Mouse (Mus musculus): Measurements from ENCODE around the gene Cyp2j9.
"Not testable (repeated sequence)": the region's sequence is repeated elsewhere in the genome, so short reads cannot be mapped to it uniquely, and the experiment has no call there.

Gene Cyp2j9

GRCm38 (mm10) chr4:96590911-96591790 is at the start of gene Cyp2j9:
Cyp2j9 (minus strand) TSS chr4:96591578.
- in situ Hi-C loops (cut with MboI, MseI): no loop called here

DNA sequence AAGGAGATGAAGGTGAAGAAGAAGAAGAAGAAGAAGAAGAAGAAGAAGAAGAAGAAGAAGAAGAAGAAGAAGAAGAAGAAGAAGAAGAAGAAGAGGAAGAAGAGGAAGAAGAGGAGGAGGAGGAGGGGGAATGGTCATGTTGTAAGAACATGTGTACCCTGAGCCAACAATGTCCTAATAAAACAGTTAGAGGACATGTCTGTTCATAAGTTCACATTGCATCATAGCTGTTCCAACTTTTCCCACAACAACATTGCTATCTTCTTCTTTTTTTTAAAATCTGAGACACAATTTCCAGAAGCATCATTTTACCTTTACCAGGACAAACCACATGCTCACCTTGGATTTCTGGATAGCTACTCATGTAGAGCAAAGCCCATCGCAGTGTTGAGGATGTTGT is 44.1 kb upstream of the Cyp2j9 start:
- in situ Hi-C loops (cut with MboI, MseI): no loop called here

- in situ Hi-C loops (cut with MboI, MseI): no loop called here
Observed at GRCm38 (mm10) chr4:96622474-96622873, 31.1 kb upstream of the Cyp2j9 start.

DNA sequence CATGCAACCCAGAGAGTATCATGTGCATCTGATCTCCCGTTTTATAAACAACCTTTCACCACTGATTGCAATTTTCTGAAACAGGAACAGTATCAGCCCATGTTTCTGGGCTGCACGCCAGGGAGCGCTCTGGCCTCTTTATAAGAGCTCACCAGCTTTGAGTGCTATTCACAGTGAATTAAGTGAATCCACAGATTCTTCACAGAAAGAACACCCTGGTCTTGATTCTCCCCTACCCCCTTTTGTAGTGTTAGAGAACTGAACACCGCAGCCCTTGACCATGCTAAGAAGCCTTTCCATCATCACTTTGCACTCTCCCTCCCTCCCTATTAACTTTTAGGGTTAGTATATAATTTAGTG is 393 bp upstream of the Cyp2j9 start:
- in situ Hi-C loops (cut with MboI, MseI): no loop called here

GRCm38 (mm10) chr4:96581425-96582088 is 9.8 kb downstream of the Cyp2j9 start:
- in situ Hi-C loops (cut with MboI, MseI): no loop called here

GRCm38 (mm10) chr4:96580351-96580750 is 11.0 kb downstream of the Cyp2j9 start:
- in situ Hi-C loops (cut with MboI, MseI): not testable (repeated sequence)

- in situ Hi-C loops (cut with MboI, MseI): no loop called here
Observed at GRCm38 (mm10) chr4:96569442-96569841, 21.9 kb downstream of the Cyp2j9 start.

- in situ Hi-C loops (cut with MboI, MseI): no loop called here
Observed at GRCm38 (mm10) chr4:96567988-96568387, 23.4 kb downstream of the Cyp2j9 start.

- in situ Hi-C loops (cut with MboI, MseI): no loop called here
Observed at GRCm38 (mm10) chr4:96565808-96566207, 25.6 kb downstream of the Cyp2j9 start.

- in situ Hi-C loops (cut with MboI, MseI): no loop called here
Observed at GRCm38 (mm10) chr4:96560464-96560863, 30.9 kb downstream of the Cyp2j9 start.

GRCm38 (mm10) chr4:96559781-96560180 is 31.6 kb downstream of the Cyp2j9 start:
- in situ Hi-C loops (cut with MboI, MseI): no loop called here

DNA sequence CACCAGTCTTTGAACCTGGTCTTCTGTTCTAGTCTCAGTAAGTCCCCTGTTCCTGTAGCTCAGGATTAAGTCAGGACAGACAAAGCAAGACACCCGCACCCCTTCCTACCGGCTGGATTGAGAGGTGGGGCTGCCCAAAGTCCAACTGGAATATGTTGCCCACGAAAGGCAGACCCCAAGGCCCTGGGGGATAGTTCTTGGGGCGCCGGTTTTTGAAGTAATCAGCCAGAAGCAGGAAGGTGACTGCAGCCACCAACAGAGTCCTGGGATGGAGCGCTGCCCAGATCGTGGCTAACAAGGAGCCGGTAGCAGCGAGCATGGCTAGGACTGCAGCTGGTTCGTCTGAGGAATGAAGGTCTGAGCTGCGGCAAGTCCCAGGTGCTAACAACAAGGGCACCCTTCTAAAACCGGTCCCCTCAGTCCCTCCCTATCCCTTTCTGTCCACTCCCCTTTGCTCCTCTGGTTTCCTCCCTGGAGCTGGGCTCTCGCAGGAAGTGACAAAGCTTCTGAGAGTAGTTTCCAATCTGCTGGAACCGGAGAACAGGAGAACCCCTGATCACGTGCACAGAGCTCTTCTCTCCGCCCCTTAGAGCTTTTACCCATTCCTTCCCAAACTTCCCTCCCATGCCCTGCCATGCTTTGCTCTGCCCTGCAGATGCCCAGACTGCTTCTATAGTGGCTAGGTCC is 38.1 kb downstream of the Cyp2j9 start, which contains the start of gene Cyp2j6:
TSS of gene Cyp2j6 (minus strand) at position 529 of the 687 bp plus-strand sequence.
- in situ Hi-C loops (cut with MboI, MseI): no loop called here

GRCm38 (mm10) chr4:96551619-96552018 is 39.8 kb downstream of the Cyp2j9 start:
- in situ Hi-C loops (cut with MboI, MseI): no loop called here

- in situ Hi-C loops (cut with MboI, MseI): no loop called here
Observed at GRCm38 (mm10) chr4:96545976-96546375, 45.4 kb downstream of the Cyp2j9 start.

DNA sequence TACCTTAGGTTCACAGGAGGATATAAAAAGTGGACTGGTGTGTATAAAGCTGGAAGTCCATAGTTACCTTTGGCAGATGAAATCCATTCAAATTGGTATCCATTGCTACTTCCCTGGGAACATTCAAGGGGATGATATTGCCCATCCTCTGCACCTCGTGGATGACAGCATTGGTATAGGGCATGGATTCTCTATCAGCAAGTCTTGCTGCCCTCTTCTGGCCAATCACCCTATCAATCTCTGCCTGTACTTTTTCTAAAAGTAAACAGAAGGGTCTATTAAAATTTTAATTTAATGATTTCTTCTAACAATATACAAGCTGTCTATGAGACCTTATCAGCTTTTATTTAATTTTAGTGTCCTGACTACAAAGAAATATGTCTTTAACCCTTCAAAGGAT is 65.6 kb downstream of the Cyp2j9 start:
- in situ Hi-C loops (cut with MboI, MseI): no loop called here

DNA sequence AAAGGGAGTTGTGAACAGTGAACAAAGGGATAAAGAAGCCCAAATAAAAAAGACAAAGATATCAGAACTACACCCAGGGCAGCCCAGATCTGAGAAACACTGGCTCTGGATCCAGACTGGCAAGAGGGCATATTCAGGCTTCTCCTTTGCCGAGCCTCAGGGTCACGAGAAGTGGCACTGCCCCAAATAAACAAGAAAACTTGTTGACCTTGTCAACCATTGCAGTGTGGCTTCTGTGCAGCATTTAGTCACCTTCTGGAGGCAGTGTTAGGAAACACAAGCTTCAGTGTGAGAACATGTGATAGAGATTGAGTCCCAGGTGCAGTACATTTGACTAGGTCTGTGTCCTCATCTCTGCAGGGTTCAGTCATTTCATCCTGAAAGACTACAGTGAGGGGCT is 69.1 kb downstream of the Cyp2j9 start:
- in situ Hi-C loops (cut with MboI, MseI): no loop called here
